Mouse (Mus musculus) thymus, adult 2 months (tissue): ENCODE results near the gene Mcoln3.

Experiments used
- CTCF ChIP-seq: fragments of 200-500 bp; IDR thresholded peaks from 2 replicates; pipeline ENCODE4 v1.5.1; 2012; ENCODE audit warnings: mild to moderate bottlenecking, control low read depth, low read length, moderate library complexity, borderline replicate concordance; ENCODE audit not compliant: control insufficient read depth, poor library complexity, insufficient read depth; ENCODE audit errors: extremely low read depth
- POLR2A ChIP-seq: fragments of 200-500 bp; IDR thresholded peaks from 2 replicates; pipeline ENCODE4 v1.6.1; 2012; ENCODE audit warnings: mild to moderate bottlenecking, low read length, control low read depth, moderate library complexity; ENCODE audit not compliant: control insufficient read depth, poor library complexity, insufficient read depth; ENCODE audit errors: extremely low read depth

DNA sequence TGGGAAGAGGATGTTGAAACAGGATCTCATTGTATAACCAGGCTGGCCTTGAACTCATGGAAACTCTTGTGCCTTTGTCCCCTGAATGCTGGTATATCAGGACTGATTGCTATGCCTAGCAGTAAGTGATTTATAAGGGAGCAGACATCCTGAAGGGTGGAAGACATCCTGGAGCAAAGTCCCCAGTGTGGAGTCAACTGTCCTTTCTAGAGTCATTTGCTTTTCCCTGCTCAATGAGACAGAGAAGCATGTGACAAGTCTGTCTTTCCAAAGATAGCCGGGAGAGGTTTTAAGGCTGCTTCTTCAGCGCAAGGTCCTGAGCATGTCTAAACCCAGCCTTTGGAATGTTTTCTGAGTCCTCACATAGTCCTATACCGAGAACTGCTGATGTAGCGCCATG lies 52.1 kb downstream of the Mcoln3 start:
- TF ChIP-seq CTCF (no peak), POLR2A (no peak)
